9 mouse cellular contexts compared by ENCODE assay signal in genomic region chr3:67515274-67515801, GRCm38 (mm10). TPM values are rescaled to one million over a fixed set of nuclear protein-coding genes. Genes with fewer than 3 reads are reported as not detected.
DNase-seq lines count a peak whose midpoint lies in the region; ATAC-seq and TF ChIP-seq lines count a peak whose summit lies in the region.
"Had no signal": no experiment of that assay in that cellular context is flagged by ENCODE, and none has a peak within 500 bp of the region (broad histone marks: within the 10 kb centered on the region; RNA-seq: fewer than 3 reads in every experiment).

TSS of gene Rarres1 (minus strand) at chr3:67515523.

- H3K9me3 ChIP-seq in kidney, embryonic 15.5 days (replicated peaks): no peaks in the 10 kb centered on the region

- H3K36me3 ChIP-seq in heart, adult 2 months (ENCODE audit: control insufficient read depth, insufficient read depth, low read length): no peaks in the 10 kb centered on the region
- no peaks in the 10 kb centered on the region for H3K36me3 ChIP-seq in kidney, embryonic 15.5 days
- no peaks in the 10 kb centered on the region for H3K36me3 ChIP-seq in splenic B cell, adult 2 months (ENCODE audit: control insufficient read depth, insufficient read depth, low read length, poor library complexity, severe bottlenecking)

- peak within 1 kb of the TSS; percentile 54 for H3K4me3 ChIP-seq in heart, adult 2 months
- peak within 1 kb of the TSS; percentile 61 for H3K4me3 ChIP-seq in kidney, embryonic 15.5 days (replicated peaks)

- TF ChIP-seq CTCF in heart, adult 2 months (IDR thresholded peaks at IDR 0.05): peak; percentile 40

- no peak for TF ChIP-seq EP300 in heart, adult 2 months (IDR thresholded peaks at IDR 0.05; ENCODE audit: insufficient read depth, low read depth, low read length)

- no peak within 1 kb of the TSS; the same call in 1 of the 2 replicates for H3K27ac ChIP-seq in heart, adult 2 months
- no peak within 1 kb of the TSS for H3K27ac ChIP-seq in kidney, embryonic 15.5 days

- peaks cover 3% of the 10 kb centered on the region; the same call in 1 of the 2 replicates for H3K27me3 ChIP-seq in heart, adult 2 months (ENCODE audit: control insufficient read depth, insufficient read depth, low read length)
- H3K27me3 ChIP-seq in kidney, embryonic 15.5 days: peaks cover 38% of the 10 kb centered on the region
- peaks cover 3% of the 10 kb centered on the region; the same call in 1 of the 2 replicates for H3K27me3 ChIP-seq in splenic B cell, adult 2 months (ENCODE audit: control insufficient read depth, insufficient read depth, low read length, poor library complexity, severe bottlenecking)

- peak within 1 kb of the TSS; percentile 66 for H3K9ac ChIP-seq in heart, adult 2 months (ENCODE audit: low read depth, low read length)
- peak within 1 kb of the TSS; percentile 58 for H3K9ac ChIP-seq in kidney, embryonic 15.5 days

- DNase-seq in right cerebral cortex, postnatal 14 days: peak; percentile 38
- no peak for DNase-seq in right cerebral cortex, postnatal 36 days (ENCODE audit: low spot score in 2 of 2)
- peak; percentile 53 for DNase-seq in embryo, embryonic 10 days (ENCODE audit: low spot score)
- peak; percentile 36 to 37 for DNase-seq in heart, adult 2 months
- DNase-seq in lung, postnatal 10 days: peak; percentile 55
- DNase-seq in splenic B cell, adult 2 months (ENCODE audit: low read depth, low spot score): peak; percentile 42

- H3K4me1 ChIP-seq in heart, adult 2 months (ENCODE audit: control insufficient read depth, insufficient read depth, low read length): no peaks in the 10 kb centered on the region; the same call in 1 of the 2 replicates
- peaks cover 11% of the 10 kb centered on the region for H3K4me1 ChIP-seq in kidney, embryonic 15.5 days

- no peak for TF ChIP-seq POLR2A in heart, adult 2 months (IDR thresholded peaks at IDR 0.05; ENCODE audit: insufficient read depth, low read depth, low read length)

- no peaks in the 10 kb centered on the region for H3K79me2 ChIP-seq in heart, adult 2 months (replicated peaks; ENCODE audit: control insufficient read depth, insufficient read depth, low read length)

- WGBS in heart, adult 2 months: 2% methylated on average over 38 of the region's 38 CpGs
- WGBS in kidney, embryonic 15.5 days: under 1% methylated on average over 38 of the region's 38 CpGs

- peak within 1 kb of the TSS; percentile 100 for H3K4me2 ChIP-seq in kidney, embryonic 15.5 days

- peak; percentile 66 for ATAC-seq in kidney, embryonic 15.5 days (replicated peaks; ENCODE audit: low FRiP score)
- ATAC-seq in erythroid progenitor cell, adult 5-6 weeks (replicated peaks; ENCODE audit: low FRiP score, poor library complexity, severe bottlenecking): no peak

- intact Hi-C loops in heart, adult 2 months (cut with DNase I): no loop called here

RNA-seq across cellular contexts. Expression of gene Rarres1, which starts in this region (rescaled TPM):
- 1 to 10 TPM in 1 of 2 experiments, under 1 TPM in 1; 0.89 to 1.0 TPM for total RNA-seq in heart, adult 2 months (2021)
- 0.70 and 0.94 TPM in 2 replicates for polyA plus RNA-seq in heart, adult 2 months (2012; rRNA removed)
- polyA plus RNA-seq in kidney, embryonic 15.5 days (2015; fragmentation: Nextera tagmentation; extraction: Ambion mirVana): 2.8 and 3.4 TPM in 2 replicates
- not detected in 2 replicates for total RNA-seq in erythroid progenitor cell, adult 5-6 weeks (2015; ENCODE audit: low replicate concordance)
- not detected in 2 replicates for total RNA-seq in erythroid progenitor cell, adult 5-6 weeks (2017; ENCODE audit: low replicate concordance)
- total RNA-seq: neutrophil, adult 5-6 weeks had no signal

Comparison
In these comparisons a context has a peak if more than half of its experiments do, and no peak if none do; other contexts are left out.
1. DNase-seq: peak in right cerebral cortex, postnatal 14 days (single experiment), embryo, embryonic 10 days (single experiment), heart, adult 2 months (2 of 2), lung, postnatal 10 days (single experiment) and splenic B cell, adult 2 months (single experiment); none in right cerebral cortex, postnatal 36 days (0 of 2).